Mouse (Mus musculus) neural tube, embryonic 14.5 days (tissue): ENCODE measurements around the gene Sctr. TPM values are rescaled to one million over a fixed set of nuclear protein-coding genes. Genes with fewer than 3 reads are reported as not detected.

Source experiments
- ATAC-seq: fragments of 200-750 bp; cut with Nextera tagmentation; 2 replicates; pipeline ENCODE4 v1.8.0; 2017; ENCODE audit warnings: low read depth, mild to moderate bottlenecking, moderate TSS enrichment, moderate library complexity
- H3K27ac ChIP-seq: fragments of 300-500 bp; sonication (generic); 2 replicates; pipeline ENCODE4 v1.5.1; 2014; ENCODE audit warnings: low read depth, mild to moderate bottlenecking, control low read depth, low read length, moderate library complexity, mixed read lengths
- H3K27me3 ChIP-seq: fragments of 300-500 bp; sonication (generic); 2 replicates; pipeline ENCODE4 v1.6.1; 2014; ENCODE audit warnings: low read length; ENCODE audit not compliant: control insufficient read depth, insufficient read depth
- H3K36me3 ChIP-seq: fragments of 300-500 bp; sonication (generic); 2 replicates; pipeline ENCODE4 v1.6.1; 2014; ENCODE audit warnings: low read length, mixed read lengths; ENCODE audit not compliant: control insufficient read depth, insufficient read depth
- H3K4me1 ChIP-seq: fragments of 300-500 bp; sonication (generic); 2 replicates; pipeline ENCODE4 v1.6.1; 2014; ENCODE audit warnings: low read length; ENCODE audit not compliant: control insufficient read depth, insufficient read depth
- H3K4me2 ChIP-seq: fragments of 300-500 bp; sonication (generic); 2 replicates; pipeline ENCODE4 v1.6.1; 2014; ENCODE audit warnings: mild to moderate bottlenecking, low read depth, low read length, control low read depth
- H3K4me3 ChIP-seq: fragments of 300-500 bp; sonication (generic); 2 replicates; pipeline ENCODE4 v1.5.1; 2014; ENCODE audit warnings: low read depth, low read length, control low read depth, mixed read lengths
- H3K9ac ChIP-seq: fragments of 300-500 bp; sonication (generic); replicated peaks from 2 replicates; pipeline ENCODE4 v1.6.1; 2014; ENCODE audit warnings: low read depth, mild to moderate bottlenecking, control low read depth, low read length, mixed read lengths
- H3K9me3 ChIP-seq: fragments of 300-500 bp; sonication (generic); 2 replicates; pipeline ENCODE4 v1.6.1; 2016; ENCODE audit warnings: low read length; ENCODE audit not compliant: control insufficient read depth
- WGBS: fragments of 180-500 bp; shearing (Covaris S2); extraction: QIAGEN DNeasy Blood & Tissue Kit; methylation state at CpG from one replicate; pipeline ENCODE4 v1.1.7; 2014; 5-methylcytosine and 5-hydroxymethylcytosine counted together
- polyA plus RNA-seq: library from polyadenylated mRNA; unstranded; fragments of >200 nt; fragmentation: Nextera tagmentation; extraction: Ambion mirVana; gene quantifications from 2 replicates; pipeline ENCODE4 v1.2.1, GENCODE M21; 2014

Sctr gene
- polyA plus RNA-seq, 1 experiment from 2014 or later = 0.66 TPM

GRCm38 (mm10) chr1:120071133-120071532 is 64.4 kb downstream of the Sctr start:
- no peaks in the 10 kb centered on the region for H3K9me3 ChIP-seq
- ATAC-seq = no peak
- no peak overlapping the region for H3K27ac ChIP-seq
- no peak overlapping the region for H3K4me2 ChIP-seq
- peaks cover 12% of the 10 kb centered on the region for H3K4me1 ChIP-seq
- H3K27me3 ChIP-seq = peaks cover 10% of the 10 kb centered on the region; the same call in 1 of the 2 replicates
- H3K4me3 ChIP-seq = no peak overlapping the region
- no peaks in the 10 kb centered on the region for H3K36me3 ChIP-seq
- no peak overlapping the region for H3K9ac ChIP-seq
- 84% methylated on average over 4 of the region's 4 CpGs for WGBS

DNA sequence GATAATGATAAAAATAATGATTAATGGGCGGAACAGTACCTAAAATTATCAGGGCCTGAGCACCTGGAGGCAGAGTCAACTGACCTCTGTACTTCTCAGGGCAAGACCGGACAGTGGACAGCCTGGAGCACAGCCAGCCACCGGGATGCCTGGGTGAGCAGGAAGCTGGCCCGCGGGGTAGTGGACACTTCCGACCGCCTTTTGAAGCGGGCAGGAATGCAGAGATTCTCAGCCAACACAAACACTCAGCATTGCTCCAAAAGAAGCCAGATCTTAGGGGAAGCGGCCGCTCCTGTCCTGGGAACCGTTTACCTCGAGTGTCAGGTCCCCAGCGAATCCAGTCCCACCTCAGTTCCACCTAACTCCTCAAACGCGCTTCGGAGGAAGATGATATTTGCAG is 66.2 kb downstream of the Sctr start:
- WGBS = 14% methylated on average over 16 of the region's 16 CpGs
- H3K27ac ChIP-seq = no peak overlapping the region
- peaks cover 12% of the 10 kb centered on the region for H3K4me1 ChIP-seq
- peak overlapping the region; percentile 77 for H3K4me2 ChIP-seq
- H3K36me3 ChIP-seq = no peaks in the 10 kb centered on the region
- H3K9me3 ChIP-seq = no peaks in the 10 kb centered on the region
- H3K4me3 ChIP-seq = peak overlapping the region; percentile 33
- 0 out of 2 replicates have a peak, but pooled peaks have one; percentile 6 for ATAC-seq
- peaks cover 10% of the 10 kb centered on the region; the same call in 1 of the 2 replicates for H3K27me3 ChIP-seq
- no peak overlapping the region for H3K9ac ChIP-seq

- Histone ChIP-seq H3K9ac (peak within 1 kb of the TSS; percentile 28; the same call in 1 of the 2 replicates), H3K36me3 (no peaks in the 10 kb centered on the region), H3K27me3 (peaks cover 10% of the 10 kb centered on the region; the same call in 1 of the 2 replicates), H3K4me2 (peak within 1 kb of the TSS; percentile 77), H3K4me1 (peaks cover 12% of the 10 kb centered on the region), H3K9me3 (no peaks in the 10 kb centered on the region), H3K4me3 (peak within 1 kb of the TSS; percentile 33), H3K27ac (no peak within 1 kb of the TSS)
- peak; percentile 55; the same call in 1 of the 2 replicates for ATAC-seq
- 3% methylated on average over 40 of the region's 40 CpGs for WGBS
Observed at GRCm38 (mm10) chr1:120073519-120074306, 67.0 kb downstream of the Sctr start, which contains the start of gene Tmem37. Gene Tmem37, minus strand, starts transcription at chr1:120074074.

DNA sequence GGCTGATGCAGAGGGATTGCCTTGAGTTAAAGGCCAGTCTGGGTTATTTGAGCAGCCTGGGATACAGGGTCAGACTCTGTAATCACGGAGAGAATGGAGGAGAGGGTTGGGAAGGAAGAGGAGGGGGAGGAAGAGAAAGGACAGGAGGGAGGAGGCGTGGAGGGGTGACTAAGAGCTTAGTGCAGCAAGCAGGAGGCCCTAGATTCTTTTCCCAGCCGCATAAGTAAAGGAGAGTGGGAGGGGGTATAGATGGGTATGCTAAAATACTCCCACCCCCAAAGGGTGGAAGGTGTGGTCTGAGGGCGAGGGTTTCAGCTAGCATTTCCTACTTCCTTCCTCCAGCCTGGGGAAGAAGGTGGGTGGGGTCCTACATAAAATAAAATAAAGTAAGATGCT is 67.6 kb downstream of the Sctr start:
- 24% methylated on average over 4 of the region's 4 CpGs for WGBS
- H3K9me3 ChIP-seq = no peaks in the 10 kb centered on the region
- no peak overlapping the region for H3K27ac ChIP-seq
- no peak; the same call in 1 of the 2 replicates for ATAC-seq
- no peaks in the 10 kb centered on the region for H3K36me3 ChIP-seq
- peaks cover 12% of the 10 kb centered on the region for H3K4me1 ChIP-seq
- H3K4me2 ChIP-seq = no peak overlapping the region
- no peak overlapping the region for H3K9ac ChIP-seq
- H3K27me3 ChIP-seq = peaks cover 10% of the 10 kb centered on the region; the same call in 1 of the 2 replicates
- no peak overlapping the region for H3K4me3 ChIP-seq

- H3K9ac ChIP-seq = no peak overlapping the region
- no peak overlapping the region for H3K4me2 ChIP-seq
- 73% methylated on average over 4 of the region's 4 CpGs for WGBS
- no peaks in the 10 kb centered on the region for H3K36me3 ChIP-seq
- H3K27ac ChIP-seq = no peak overlapping the region
- peaks cover 10% of the 10 kb centered on the region; the same call in 1 of the 2 replicates for H3K27me3 ChIP-seq
- H3K9me3 ChIP-seq = no peaks in the 10 kb centered on the region
- ATAC-seq = no peak
- H3K4me3 ChIP-seq = no peak overlapping the region
- H3K4me1 ChIP-seq = peaks cover 12% of the 10 kb centered on the region
Observed at GRCm38 (mm10) chr1:120074931-120075330, 68.2 kb downstream of the Sctr start.

DNA sequence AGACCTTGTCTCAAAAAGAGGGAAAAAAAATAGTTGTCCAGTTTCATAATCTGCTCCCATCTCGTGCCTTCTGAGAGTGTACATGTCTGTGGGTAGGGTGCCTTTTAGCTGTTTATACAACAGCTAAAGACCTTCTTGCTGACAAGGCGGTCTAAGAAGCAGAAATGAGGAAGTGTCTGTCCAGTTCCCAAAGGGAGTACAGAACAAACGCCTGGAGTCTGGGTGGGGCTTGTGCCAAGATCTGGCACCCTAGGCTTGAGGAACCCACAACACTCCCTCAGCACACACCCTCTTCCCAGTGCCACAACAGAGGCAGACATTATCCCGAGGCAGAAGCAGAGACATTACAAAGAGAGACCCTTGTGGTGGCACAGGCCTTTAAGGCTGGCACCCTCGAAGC is 68.8 kb downstream of the Sctr start:
- ATAC-seq = no peak
- 85% methylated on average over 5 of the region's 5 CpGs for WGBS
- peaks cover 10% of the 10 kb centered on the region; the same call in 1 of the 2 replicates for H3K27me3 ChIP-seq

DNA sequence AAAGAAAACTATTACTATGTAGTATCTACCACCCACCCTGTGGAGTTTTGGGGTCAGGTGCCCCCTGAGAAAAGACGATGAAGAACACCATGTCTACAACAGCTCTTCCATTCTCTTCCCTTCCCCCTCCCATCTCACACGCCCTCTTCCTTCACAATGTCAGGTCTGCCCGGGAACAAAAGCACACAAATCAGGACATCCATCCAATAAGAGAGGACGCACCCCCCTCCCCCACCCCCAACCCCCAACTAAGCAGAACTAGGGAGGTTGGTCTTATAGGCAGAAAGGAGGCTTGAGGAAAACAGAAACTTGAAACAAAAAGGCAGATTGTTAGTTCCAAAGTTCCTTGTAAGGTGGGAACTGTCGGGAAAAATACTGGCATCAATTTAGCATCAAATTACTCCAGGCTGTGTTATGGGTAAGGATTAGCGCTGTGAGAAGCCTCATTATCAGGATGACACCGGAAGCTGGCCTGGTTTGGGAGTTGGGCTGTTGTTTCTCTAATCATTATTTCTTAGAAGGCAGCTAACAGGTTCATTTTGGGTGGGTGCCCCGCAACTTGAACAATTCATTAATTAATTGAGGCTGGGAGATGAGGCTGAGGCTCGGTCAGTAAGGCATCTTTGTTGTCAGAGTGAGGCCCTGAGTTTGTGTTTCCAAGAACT is 71.2 kb downstream of the Sctr start:
- H3K9ac ChIP-seq = no peak overlapping the region
- no peak overlapping the region for H3K4me2 ChIP-seq
- H3K27me3 ChIP-seq = peaks cover 4% of the 10 kb centered on the region; the same call in 1 of the 2 replicates
- H3K27ac ChIP-seq = no peak overlapping the region
- H3K9me3 ChIP-seq = no peaks in the 10 kb centered on the region
- no peak for ATAC-seq
- WGBS = 21% methylated on average over 9 of the region's 9 CpGs
- peaks cover 9% of the 10 kb centered on the region for H3K4me1 ChIP-seq
- no peak overlapping the region for H3K4me3 ChIP-seq
- no peaks in the 10 kb centered on the region for H3K36me3 ChIP-seq

More for the DNA sequence above, 68.8 kb downstream of the Sctr start:
- no peaks in the 10 kb centered on the region for H3K36me3 ChIP-seq
- no peak overlapping the region for H3K9ac ChIP-seq
- H3K4me3 ChIP-seq = no peak overlapping the region
- H3K27ac ChIP-seq = no peak overlapping the region
- H3K9me3 ChIP-seq = no peaks in the 10 kb centered on the region
- H3K4me2 ChIP-seq = no peak overlapping the region
- H3K4me1 ChIP-seq = peaks cover 12% of the 10 kb centered on the region

DNA sequence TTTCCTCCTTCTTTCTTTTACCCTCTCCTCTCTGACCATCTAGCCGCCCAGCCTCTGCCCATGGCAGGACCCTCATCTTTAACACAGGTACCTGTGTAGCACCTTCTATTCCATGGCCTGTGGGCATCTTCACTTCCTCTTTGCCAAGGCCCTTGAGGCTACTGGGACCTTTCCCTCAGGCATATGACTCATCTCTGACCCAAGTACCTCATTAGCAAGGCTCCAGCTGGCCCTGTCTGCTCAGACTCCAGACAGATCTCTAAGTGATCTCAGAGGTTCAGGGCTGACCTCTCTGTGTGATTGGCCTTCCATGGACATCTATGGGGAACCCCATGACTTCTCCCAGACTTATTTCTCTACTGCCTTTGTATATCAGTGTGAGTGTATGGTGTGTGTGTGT is 73.9 kb downstream of the Sctr start:
- Histone ChIP-seq H3K4me2 (no peak overlapping the region), H3K27ac (no peak overlapping the region), H3K9ac (no peak overlapping the region), H3K4me3 (no peak overlapping the region), H3K9me3 (no peaks in the 10 kb centered on the region), H3K36me3 (no peaks in the 10 kb centered on the region), H3K4me1 (no peaks in the 10 kb centered on the region), H3K27me3 (no peaks in the 10 kb centered on the region)
- no peak for ATAC-seq
- 100% methylated on average over 1 of the region's 1 CpGs for WGBS
